Mouse (Mus musculus) urinary bladder, postnatal 25 days (tissue): ENCODE measurements around the gene Stxbp4.

Experiments used
- DNase-seq: peaks from one replicate; pipeline ENCODE4 v3.0.0; 2022; ENCODE audit warnings: low spot score

The Stxbp4 gene

GRCm38 (mm10) chr11:90556517-90556916 lies 81.4 kb downstream of the Stxbp4 start:
- DNase-seq = no peak

- no peak for DNase-seq
Measured at GRCm38 (mm10) chr11:90553963-90554362, 83.9 kb downstream of the Stxbp4 start.

- DNase-seq = no peak
Measured at GRCm38 (mm10) chr11:90552303-90553201, 85.3 kb downstream of the Stxbp4 start.

GRCm38 (mm10) chr11:90548560-90548959 lies 89.3 kb downstream of the Stxbp4 start:
- no peak for DNase-seq

GRCm38 (mm10) chr11:90538636-90539263 lies 99.1 kb downstream of the Stxbp4 start:
- no peak for DNase-seq

GRCm38 (mm10) chr11:90525311-90525710 lies 112.6 kb downstream of the Stxbp4 start:
- DNase-seq = no peak

- no peak for DNase-seq
Measured at GRCm38 (mm10) chr11:90521040-90521439, 116.8 kb downstream of the Stxbp4 start.

- DNase-seq = no peak
Measured at GRCm38 (mm10) chr11:90517750-90518149, 120.1 kb downstream of the Stxbp4 start.

- no peak for DNase-seq
Measured at GRCm38 (mm10) chr11:90512538-90513219, 125.2 kb downstream of the Stxbp4 start.

- no peak for DNase-seq
Measured at GRCm38 (mm10) chr11:90501846-90502245, 136.0 kb downstream of the Stxbp4 start.

- no peak for DNase-seq
Measured at GRCm38 (mm10) chr11:90499918-90500317, 138.0 kb downstream of the Stxbp4 start.

GRCm38 (mm10) chr11:90498461-90498860 lies 139.4 kb downstream of the Stxbp4 start:
- no peak for DNase-seq

GRCm38 (mm10) chr11:90494981-90495380 lies 142.9 kb downstream of the Stxbp4 start:
- no peak for DNase-seq

GRCm38 (mm10) chr11:90492511-90492910 lies 145.4 kb downstream of the Stxbp4 start:
- no peak for DNase-seq

GRCm38 (mm10) chr11:90489166-90489565 lies 148.7 kb downstream of the Stxbp4 start:
- no peak for DNase-seq

- no peak for DNase-seq
Measured at GRCm38 (mm10) chr11:90487686-90488085, 150.2 kb downstream of the Stxbp4 start.

- DNase-seq = no peak
Measured at GRCm38 (mm10) chr11:90484750-90485637, 152.9 kb downstream of the Stxbp4 start.

GRCm38 (mm10) chr11:90483766-90484165 lies 154.1 kb downstream of the Stxbp4 start:
- no peak for DNase-seq

GRCm38 (mm10) chr11:90481828-90482227 lies 156.1 kb downstream of the Stxbp4 start:
- DNase-seq = no peak

- no peak for DNase-seq
Measured at GRCm38 (mm10) chr11:90470271-90470670, 167.6 kb downstream of the Stxbp4 start.

GRCm38 (mm10) chr11:90464046-90464595 lies 173.8 kb downstream of the Stxbp4 start:
- no peak for DNase-seq
